Mouse (Mus musculus) liver, postnatal 0 days (tissue): ENCODE data around the gene Parp3. TPM values are rescaled to one million over a fixed set of nuclear protein-coding genes. Genes with fewer than 3 reads are reported as not detected.

Experiments
- ATAC-seq: fragments of 200-750 bp; cut with Nextera tagmentation; 2 replicates; pipeline ENCODE4 v1.8.0; 2017; ENCODE audit warnings: mild to moderate bottlenecking, moderate library complexity
- DNase-seq: peaks from one replicate; pipeline ENCODE4 v3.0.0-alpha.2; 2016
- H3K27ac ChIP-seq: fragments of 300-500 bp; sonication (generic); 2 replicates; pipeline ENCODE4 v1.5.1; 2014; ENCODE audit warnings: antibody characterized with exemption, moderate library complexity, mild to moderate bottlenecking, low read depth
- H3K27me3 ChIP-seq: fragments of 300-500 bp; sonication (generic); 2 replicates; pipeline ENCODE4 v1.6.1; 2014; ENCODE audit warnings: low read length, control low read depth, mixed read lengths; ENCODE audit not compliant: insufficient read depth
- H3K36me3 ChIP-seq: fragments of 300-500 bp; sonication (generic); replicated peaks from 2 replicates; pipeline ENCODE4 v1.6.1; 2014; ENCODE audit warnings: mild to moderate bottlenecking, control low read depth, low read length, moderate library complexity, mixed read lengths; ENCODE audit not compliant: insufficient read depth
- H3K4me1 ChIP-seq: fragments of 300-500 bp; sonication (generic); 2 replicates; pipeline ENCODE4 v1.6.1; 2014; ENCODE audit warnings: antibody characterized with exemption, mild to moderate bottlenecking, control low read depth; ENCODE audit not compliant: insufficient read depth
- H3K4me2 ChIP-seq: fragments of 300-500 bp; sonication (generic); 2 replicates; pipeline ENCODE4 v1.6.1; 2014; ENCODE audit warnings: low read depth, mild to moderate bottlenecking, low read length, moderate library complexity, mixed read lengths
- H3K4me3 ChIP-seq: fragments of 300-500 bp; sonication (generic); 2 replicates; pipeline ENCODE4 v1.5.1; 2014; ENCODE audit warnings: low read depth, low read length
- H3K9ac ChIP-seq: fragments of 300-500 bp; sonication (generic); replicated peaks from 2 replicates; pipeline ENCODE4 v1.6.1; 2014; ENCODE audit warnings: mild to moderate bottlenecking, moderate library complexity
- H3K9me3 ChIP-seq: fragments of 300-500 bp; sonication (generic); 2 replicates; pipeline ENCODE4 v1.6.1; 2016; ENCODE audit warnings: mild to moderate bottlenecking, control low read depth, low read length, mixed read lengths
- CTCF ChIP-seq: sonication (generic); IDR thresholded peaks from 2 replicates; pipeline ENCODE4 v1.5.1; 2016; ENCODE audit warnings: antibody characterized with exemption, low read depth
- EP300 ChIP-seq: IDR thresholded peaks from 2 replicates; pipeline ENCODE4 v1.6.1; 2016; ENCODE audit warnings: antibody characterized with exemption, low read depth, mild to moderate bottlenecking
- WGBS: fragments of 180-500 bp; shearing (Covaris S2); extraction: QIAGEN DNeasy Blood & Tissue Kit; methylation state at CpG from one replicate; pipeline ENCODE4 v1.1.7; 2014; ENCODE audit not compliant: insufficient replicate concordance; 5-methylcytosine and 5-hydroxymethylcytosine counted together
- polyA plus RNA-seq: library from polyadenylated mRNA; unstranded; fragments of >200 nt; fragmentation: Nextera tagmentation; extraction: Ambion mirVana; gene quantifications from 2 replicates; pipeline ENCODE4 v1.2.1, GENCODE M21; 2015

The Parp3 gene
- polyA plus RNA-seq, 1 experiment from 2014 or later, result 1.6 TPM

DNA sequence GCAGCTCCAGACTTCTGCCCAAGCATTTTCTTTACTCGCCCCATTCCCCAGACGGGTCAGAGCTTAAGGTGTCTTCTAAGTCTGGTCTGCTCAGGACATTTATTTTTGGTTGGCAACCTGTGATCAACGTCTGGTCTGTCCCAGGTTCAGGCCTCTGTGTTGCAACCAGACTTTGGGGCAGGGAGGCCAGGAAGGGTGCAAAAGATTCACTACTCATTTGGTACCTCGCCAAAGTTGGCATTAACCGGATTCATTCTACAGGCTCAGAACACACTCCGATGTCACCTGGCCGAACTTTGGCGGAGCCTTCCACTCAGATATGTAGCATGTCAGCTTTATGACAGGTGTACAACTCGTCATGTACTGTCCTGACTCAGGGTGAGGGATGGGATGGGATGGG is 28.8 kb downstream of the Parp3 start:
- Histone ChIP-seq H3K4me1 (peaks cover 51% of the 10 kb centered on the region), H3K4me3 (peak overlapping the region; percentile 51), H3K9ac (peak overlapping the region; percentile 71; the same call in 1 of the 2 replicates), H3K27me3 (0 out of 2 replicates have a peak, but pooled peaks cover 5% of the 10 kb centered on the region), H3K36me3 (no peaks in the 10 kb centered on the region), H3K4me2 (peak overlapping the region; percentile 78), H3K9me3 (no peaks in the 10 kb centered on the region), H3K27ac (peak overlapping the region; percentile 88)
- ATAC-seq (peak; percentile 28), DNase-seq (no peak)
- 32% methylated on average over 9 of the region's 9 CpGs for WGBS
- TF ChIP-seq EP300 (no peak), CTCF (no peak)

- H3K36me3 ChIP-seq, result no peaks in the 10 kb centered on the region
- peak within 1 kb of the TSS; percentile 51 for H3K4me3 ChIP-seq
- no peaks in the 10 kb centered on the region for H3K9me3 ChIP-seq
- H3K27me3 ChIP-seq, result no peaks in the 10 kb centered on the region
- under 1% methylated on average over 24 of the region's 24 CpGs for WGBS
- peak; percentile 96 for ATAC-seq
- peak within 1 kb of the TSS; percentile 78 for H3K4me2 ChIP-seq
- peak within 1 kb of the TSS; percentile 88 for H3K27ac ChIP-seq
- TF ChIP-seq CTCF (peak; percentile 65), EP300 (peak; percentile 32; the same call in 1 of the 2 replicates)
- peak within 1 kb of the TSS; percentile 71 for H3K9ac ChIP-seq
- peak; percentile 91 for DNase-seq
- peaks cover 45% of the 10 kb centered on the region for H3K4me1 ChIP-seq
Observed at GRCm38 (mm10) chr9:106447348-106447747, 29.4 kb downstream of the Parp3 start, which contains the start of the genes Abhd14b and Abhd14a. Gene Abhd14b, plus strand, starts transcription at chr9:106447459. Gene Abhd14a, minus strand, starts transcription at chr9:106447678.

DNA sequence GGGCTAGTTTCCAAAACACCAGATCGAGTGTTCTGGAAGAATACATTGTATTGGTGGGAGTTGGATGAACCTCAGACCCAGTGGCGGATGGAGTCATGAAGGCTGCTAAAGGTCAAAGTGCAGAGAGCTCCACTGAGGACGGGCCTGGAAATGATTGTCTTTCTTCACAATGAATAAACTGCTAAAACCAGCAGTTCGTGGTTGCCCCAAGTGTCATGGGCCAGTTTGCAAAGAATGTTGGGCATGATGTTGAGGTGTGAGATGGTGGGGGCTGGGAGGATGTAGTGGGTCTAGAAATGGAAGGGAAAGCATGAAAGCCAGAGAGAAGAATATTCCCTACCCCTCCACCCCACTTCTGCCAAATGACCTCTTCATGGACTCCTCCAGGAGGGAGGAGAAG is 31.9 kb downstream of the Parp3 start:
- Histone ChIP-seq H3K27ac (no peak overlapping the region), H3K9me3 (no peaks in the 10 kb centered on the region), H3K4me3 (no peak overlapping the region), H3K36me3 (no peaks in the 10 kb centered on the region), H3K4me2 (no peak overlapping the region), H3K27me3 (no peaks in the 10 kb centered on the region), H3K4me1 (peaks cover 39% of the 10 kb centered on the region), H3K9ac (no peak overlapping the region)
- WGBS, result 69% methylated on average over 4 of the region's 4 CpGs
- TF ChIP-seq EP300, result no peak
- no peak for TF ChIP-seq CTCF
- ATAC-seq (no peak), DNase-seq (no peak)

GRCm38 (mm10) chr9:106442680-106443079 is 34.1 kb downstream of the Parp3 start:
- DNase-seq (no peak), ATAC-seq (no peak)
- TF ChIP-seq CTCF (peak; percentile 43), EP300 (no peak)
- 81% methylated on average over 5 of the region's 5 CpGs for WGBS
- no peak overlapping the region for H3K9ac ChIP-seq
- no peaks in the 10 kb centered on the region for H3K36me3 ChIP-seq
- no peak overlapping the region for H3K4me2 ChIP-seq
- no peak overlapping the region for H3K27ac ChIP-seq
- H3K4me3 ChIP-seq, result no peak overlapping the region
- no peaks in the 10 kb centered on the region for H3K27me3 ChIP-seq
- H3K4me1 ChIP-seq, result peaks cover 30% of the 10 kb centered on the region
- H3K9me3 ChIP-seq, result no peaks in the 10 kb centered on the region

- Histone ChIP-seq H3K9me3 (no peaks in the 10 kb centered on the region), H3K27ac (no peak overlapping the region), H3K27me3 (no peaks in the 10 kb centered on the region), H3K4me3 (no peak overlapping the region), H3K4me1 (peaks cover 20% of the 10 kb centered on the region), H3K9ac (no peak overlapping the region), H3K36me3 (peaks cover 21% of the 10 kb centered on the region), H3K4me2 (peak overlapping the region; percentile 78; the same call in 1 of the 2 replicates)
- TF ChIP-seq CTCF (no peak), EP300 (no peak)
- DNase-seq (no peak), ATAC-seq (no peak)
- WGBS, result 74% methylated on average over 9 of the region's 9 CpGs
Observed at GRCm38 (mm10) chr9:106436566-106436965, 40.2 kb downstream of the Parp3 start.

- Histone ChIP-seq H3K36me3 (peaks cover 29% of the 10 kb centered on the region), H3K4me2 (no peak overlapping the region), H3K27me3 (no peaks in the 10 kb centered on the region), H3K27ac (no peak overlapping the region), H3K4me3 (no peak overlapping the region), H3K4me1 (peaks cover 22% of the 10 kb centered on the region), H3K9me3 (no peaks in the 10 kb centered on the region), H3K9ac (no peak overlapping the region)
- TF ChIP-seq EP300 (no peak), CTCF (no peak)
- ATAC-seq (no peak), DNase-seq (no peak)
- 72% methylated on average over 6 of the region's 7 CpGs for WGBS
Observed at GRCm38 (mm10) chr9:106433389-106433788, 43.4 kb downstream of the Parp3 start.

GRCm38 (mm10) chr9:106430015-106430264 is 46.8 kb downstream of the Parp3 start:
- TF ChIP-seq CTCF, result no peak
- no peak for TF ChIP-seq EP300
- Histone ChIP-seq H3K4me2 (peak overlapping the region; percentile 92), H3K9ac (peak overlapping the region; percentile 88), H3K4me3 (peak overlapping the region; percentile 91), H3K4me1 (peaks cover 8% of the 10 kb centered on the region; the same call in 1 of the 2 replicates), H3K27ac (peak overlapping the region; percentile 95), H3K27me3 (no peaks in the 10 kb centered on the region), H3K36me3 (peaks cover 29% of the 10 kb centered on the region), H3K9me3 (no peaks in the 10 kb centered on the region)
- ATAC-seq, result no peak
- WGBS, result 4% methylated on average over 4 of the region's 4 CpGs
- no peak for DNase-seq
